Mouse (Mus musculus) ES-E14 (cell line): ENCODE data around the gene Flnb. TPM values are rescaled to one million over a fixed set of nuclear protein-coding genes. Genes with fewer than 3 reads are reported as not detected.

Experiments used
- DNase-seq: peaks from one replicate; pipeline ENCODE4 v3.0.0-alpha.2; 2013; ENCODE audit warnings: low read depth, low spot score
- H3K27ac ChIP-seq: 2 replicates; pipeline ENCODE4 v1.5.1; 2012; ENCODE audit warnings: low read depth, mild to moderate bottlenecking, low read length, moderate library complexity, mixed read lengths; ENCODE audit not compliant: poor library complexity, insufficient read depth, severe bottlenecking
- H3K36me3 ChIP-seq: 2 replicates; pipeline ENCODE4 v1.6.1; 2012; ENCODE audit warnings: mild to moderate bottlenecking, low read length, moderate library complexity, mixed read lengths; ENCODE audit not compliant: control insufficient read depth, poor library complexity, insufficient read depth, severe bottlenecking
- H3K4me1 ChIP-seq, 2 experiments: fragments of 150-350 bp in 1 of 2; sonication (generic) in 1 of 2; 2 replicates each; pipeline ENCODE4 v1.6.1; 2012; ENCODE audit warnings: low read length in 2 of 2, mild to moderate bottlenecking in 1 of 2, mixed read lengths in 1 of 2; ENCODE audit not compliant: control insufficient read depth in 2 of 2, insufficient read depth in 2 of 2, poor library complexity in 1 of 2
- H3K4me3 ChIP-seq, 2 experiments: fragments of 150-350 bp in 1 of 2; sonication (generic) in 1 of 2; 2 replicates each; pipeline ENCODE4 v1.5.1; 2012; ENCODE audit warnings: low read length in 2 of 2, low read depth in 1 of 2, mild to moderate bottlenecking in 1 of 2, mixed read lengths in 1 of 2; ENCODE audit not compliant: insufficient read depth in 1 of 2, poor library complexity in 1 of 2, severe bottlenecking in 1 of 2
- H3K9ac ChIP-seq: 2 replicates; pipeline ENCODE4 v1.6.1; 2012; ENCODE audit warnings: low read depth, mild to moderate bottlenecking, low read length, mixed read lengths; ENCODE audit not compliant: poor library complexity, insufficient read depth, severe bottlenecking
- H3K9me3 ChIP-seq: fragments of 150-350 bp; sonication (generic); 2 replicates; pipeline ENCODE4 v1.6.1; 2012; ENCODE audit warnings: low read depth, mild to moderate bottlenecking, low read length; ENCODE audit not compliant: control insufficient read depth, insufficient read depth
- CHD2 ChIP-seq: IDR thresholded peaks from 2 replicates; pipeline ENCODE4 v1.6.1; 2014; ENCODE audit warnings: mild to moderate bottlenecking, low read depth, low read length, inconsistent platforms
- HCFC1 ChIP-seq: IDR thresholded peaks from 2 replicates; pipeline ENCODE4 v1.6.1; 2012; ENCODE audit warnings: low read length, inconsistent platforms, borderline replicate concordance; ENCODE audit not compliant: insufficient read depth
- MAFK ChIP-seq: IDR thresholded peaks from 2 replicates; pipeline ENCODE4 v1.6.1; 2014; ENCODE audit warnings: mild to moderate bottlenecking, low read depth, low read length, inconsistent platforms; ENCODE audit not compliant: insufficient read depth
- ZC3H11A ChIP-seq: IDR thresholded peaks from 2 replicates; pipeline ENCODE4 v1.6.1; 2012; ENCODE audit warnings: low read depth, mild to moderate bottlenecking, inconsistent platforms, low read length, borderline replicate concordance
- ZNF384 ChIP-seq: IDR thresholded peaks from 2 replicates; pipeline ENCODE4 v1.6.1; 2012; ENCODE audit warnings: low read depth, low read length, inconsistent platforms
- in situ Hi-C, 2 experiments: fragments of 600-800 bp; cut with MboI; formaldehyde crosslinking; loops; one replicate each; pipeline ENCODE4 v1.15.1; 2025; ENCODE audit warnings: low sequenced_read_pairs in 2 of 2, inconsistent platforms in 1 of 2; ENCODE audit not compliant: unreplicated experiment in 2 of 2
- total RNA-seq: library from RNA; depleted of rRNA; stranded (reverse); fragments of 300-350 nt; gene quantifications from 2 replicates; pipeline ENCODE4 v1.2.3, GENCODE M21; 2012

Gene Flnb
- total RNA-seq, 1 experiment, result 350 TPM

DNA sequence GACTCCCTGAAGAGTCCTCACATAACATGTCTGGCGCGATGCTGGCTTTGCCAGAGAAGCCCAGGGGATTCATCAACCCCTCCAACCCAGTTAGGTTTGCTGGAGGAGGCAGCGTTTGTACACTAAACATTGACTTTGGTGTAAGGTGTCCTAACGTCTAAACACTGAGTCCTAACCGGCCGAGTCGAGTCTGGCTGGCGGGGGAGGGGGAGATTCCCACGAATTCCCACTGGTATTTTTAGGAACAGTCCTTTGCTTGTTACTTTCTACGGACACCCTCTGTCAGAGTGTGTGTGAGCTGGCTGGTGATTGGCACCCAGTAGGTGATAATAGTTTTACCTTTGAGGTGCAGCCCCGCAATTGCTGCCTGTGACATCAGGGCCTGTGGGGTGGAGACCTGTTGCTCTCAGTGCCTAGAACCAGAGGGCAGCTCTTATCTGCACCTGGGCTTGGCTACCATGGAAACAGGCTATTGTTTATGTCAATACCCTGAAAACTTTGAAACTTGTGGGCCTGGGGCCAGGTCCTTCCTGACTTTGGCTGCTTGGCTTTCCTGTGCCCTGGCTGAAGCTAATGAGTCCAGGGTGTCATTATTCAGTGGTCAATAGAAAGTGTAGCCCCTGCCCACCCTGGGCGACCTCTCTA lies 135.0 kb downstream of the Flnb start:
- Histone ChIP-seq H3K27ac (peak overlapping the region; percentile 98), H3K36me3 (peaks cover 20% of the 10 kb centered on the region), H3K4me3 (no peak overlapping the region), H3K9ac (peak overlapping the region; percentile 70; the same call in 1 of the 2 replicates), H3K4me1 (peaks cover 8 to 40% of the 10 kb centered on the region in 2 experiments), H3K9me3 (no peaks in the 10 kb centered on the region)
- in situ Hi-C loops, result loop anchor here in 1 of 2 experiments (25.0 kb wide), 1 partner anchor 385 kb away; no protein-coding TSS in a partner anchor
- no peak for DNase-seq
- no peak for TF ChIP-seq HCFC1
- no peak for TF ChIP-seq ZNF384
- no peak for TF ChIP-seq ZC3H11A
- no peak for TF ChIP-seq CHD2
- no peak for TF ChIP-seq MAFK

DNA sequence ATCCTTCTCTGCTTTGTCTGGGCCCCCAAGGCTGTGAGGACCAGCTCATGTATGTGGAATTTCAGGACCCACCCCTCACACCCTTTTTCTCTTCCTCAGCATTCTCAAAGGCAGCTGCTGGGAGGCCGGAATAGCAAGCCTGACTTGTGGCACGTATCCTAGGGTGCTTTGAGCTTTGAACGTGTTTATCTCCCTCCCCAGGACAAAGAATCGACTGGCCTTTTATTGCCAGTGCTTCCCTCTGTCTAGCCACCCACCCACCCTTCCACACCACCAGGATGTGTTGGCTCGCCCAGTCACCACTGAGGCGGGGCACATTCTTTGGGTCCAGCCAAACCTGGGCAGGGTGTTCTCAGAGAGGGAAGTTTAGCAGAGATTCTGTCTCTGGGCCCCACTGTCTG lies 136.3 kb downstream of the Flnb start:
- Histone ChIP-seq H3K4me1 (peaks cover 8 to 44% of the 10 kb centered on the region in 2 experiments), H3K36me3 (peaks cover 16% of the 10 kb centered on the region), H3K9ac (peak overlapping the region; percentile 66), H3K9me3 (no peaks in the 10 kb centered on the region), H3K27ac (peak overlapping the region; percentile 98), H3K4me3 (no peak overlapping the region; a peak in 1 of 4 replicates)
- in situ Hi-C loops, result loop anchor here in 1 of 2 experiments (25.0 kb wide), 1 partner anchor 383 kb away; no protein-coding TSS in a partner anchor
- no peak for TF ChIP-seq ZC3H11A
- TF ChIP-seq MAFK, result peak; percentile 63; the same call in 1 of the 2 replicates
- DNase-seq, result peak; percentile 83

DNA sequence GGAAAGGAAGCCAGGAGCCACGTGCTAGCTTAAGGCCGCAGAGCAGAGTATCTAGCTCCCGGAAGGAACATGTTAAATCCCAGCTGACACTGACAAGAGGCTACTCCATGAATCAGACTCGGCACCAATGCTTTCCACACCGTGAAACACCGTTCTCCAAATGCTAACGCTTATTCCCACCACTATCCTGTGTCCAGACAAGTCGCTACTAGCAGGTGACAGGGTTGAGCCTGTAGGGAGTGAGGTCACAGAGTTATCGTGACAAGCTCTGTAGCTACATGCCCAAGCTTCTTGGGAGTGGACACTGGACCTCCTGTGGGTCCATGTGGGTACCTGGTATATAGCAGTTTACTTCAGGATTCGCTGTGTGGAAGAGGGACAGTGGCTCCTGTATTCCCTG lies 138.7 kb downstream of the Flnb start:
- DNase-seq, result no peak
- TF ChIP-seq MAFK, result no peak
- no peak for TF ChIP-seq ZNF384
- no peak for TF ChIP-seq CHD2
- TF ChIP-seq ZC3H11A, result no peak
- no peak for TF ChIP-seq HCFC1
- Histone ChIP-seq H3K36me3 (no peaks in the 10 kb centered on the region), H3K9me3 (no peaks in the 10 kb centered on the region), H3K4me1 (peaks cover 8 to 44% of the 10 kb centered on the region in 2 experiments), H3K9ac (no peak overlapping the region), H3K27ac (no peak overlapping the region), H3K4me3 (no peak overlapping the region)
- in situ Hi-C loops, result loop anchor here in 1 of 2 experiments (25.0 kb wide), 1 partner anchor 381 kb away; no protein-coding TSS in a partner anchor

DNA sequence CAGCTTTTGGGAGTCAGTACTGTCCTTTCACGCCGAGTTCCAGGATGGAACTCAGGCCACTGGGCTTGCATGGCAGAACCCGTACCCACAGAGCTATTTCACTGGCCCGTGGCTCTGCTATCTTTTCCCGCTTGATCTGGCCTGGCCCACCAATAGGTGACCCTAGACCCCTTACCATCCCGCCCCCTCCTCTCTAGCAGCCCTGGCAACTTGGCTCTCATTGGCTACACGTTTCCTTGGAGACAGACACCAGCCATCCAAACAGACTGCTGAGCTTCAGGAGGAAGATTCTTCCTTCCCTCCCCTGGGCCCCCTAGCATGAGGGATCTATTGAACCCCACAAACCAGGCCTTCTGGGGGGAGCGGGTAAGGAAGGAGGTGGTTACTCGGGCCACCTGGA lies 139.3 kb downstream of the Flnb start, which contains the start of gene Gm45521:
Gm45521 (plus strand) TSS at position 240 of the 400 bp plus-strand sequence.
- TF ChIP-seq CHD2, result no peak
- TF ChIP-seq ZC3H11A, result no peak
- no peak for TF ChIP-seq MAFK
- TF ChIP-seq HCFC1, result no peak
- no peak for TF ChIP-seq ZNF384
- peak within 1 kb of the TSS; percentile 46 for H3K9ac ChIP-seq
- in situ Hi-C loops, result loop anchor here in 1 of 2 experiments (25.0 kb wide), 1 partner anchor 380 kb away; no protein-coding TSS in a partner anchor
- no peaks in the 10 kb centered on the region for H3K36me3 ChIP-seq
- DNase-seq, result no peak
- peaks cover 8 to 40% of the 10 kb centered on the region in 2 experiments for H3K4me1 ChIP-seq
- H3K9me3 ChIP-seq, result no peaks in the 10 kb centered on the region
- H3K4me3 ChIP-seq, result peak within 1 kb of the TSS; percentile 1 to 27; a peak in 3 of 4 replicates
- H3K27ac ChIP-seq, result peak within 1 kb of the TSS; percentile 13; the same call in 1 of the 2 replicates
